Mouse (Mus musculus): ENCODE measurements around the gene Abcb6.

The Abcb6 gene

DNA sequence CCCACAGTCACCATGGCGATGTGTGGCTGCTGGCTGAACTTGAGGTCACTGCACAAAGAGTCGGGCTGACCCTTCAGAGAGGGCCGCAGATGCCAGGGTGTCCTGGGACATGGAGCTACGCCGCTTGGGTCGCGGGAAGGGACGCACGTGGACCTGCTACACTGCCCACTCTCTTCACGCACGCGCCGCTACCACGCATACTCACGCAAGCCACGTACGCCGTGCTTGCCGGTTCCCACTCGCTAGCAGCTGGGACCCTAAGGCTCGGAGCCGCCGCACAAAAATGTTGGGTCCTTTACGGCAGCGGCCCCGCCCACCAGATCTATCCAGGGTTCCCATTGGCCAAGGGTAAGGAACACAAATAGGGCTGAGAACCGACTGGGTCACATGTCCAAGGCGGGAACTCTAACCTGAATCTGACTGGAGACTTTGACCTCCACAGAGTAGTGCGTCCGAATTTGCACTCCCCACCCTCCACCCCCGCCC, at the start of gene Abcb6:
Gene Abcb6, minus strand, starts transcription at position 288 of the 486 bp plus-strand sequence.
- in situ Hi-C loops (cut with MboI; ENCODE audit: low sequenced_read_pairs), result no loop called here

DNA sequence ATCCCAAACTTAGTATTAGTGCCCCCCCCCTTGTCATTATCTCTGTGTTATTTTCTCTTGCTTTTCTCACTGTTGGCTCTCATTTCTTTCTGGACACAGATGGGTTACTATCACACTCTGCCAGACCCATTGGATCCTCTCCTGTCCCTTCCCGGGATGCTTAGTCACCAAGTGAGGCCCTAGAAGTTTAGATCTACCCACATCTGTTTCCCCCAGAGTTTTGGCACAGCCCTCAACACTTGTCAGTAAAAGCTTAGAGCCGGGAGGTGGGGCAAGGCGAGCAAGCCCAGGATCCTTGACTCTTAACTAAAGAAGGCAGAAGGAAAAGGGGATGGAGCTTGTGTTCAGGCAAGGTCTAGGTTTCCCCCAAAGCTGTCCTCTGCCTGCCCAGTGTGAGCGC, 49.0 kb upstream of the Abcb6 start:
- in situ Hi-C loops (cut with MboI; ENCODE audit: low sequenced_read_pairs), result no loop called here

DNA sequence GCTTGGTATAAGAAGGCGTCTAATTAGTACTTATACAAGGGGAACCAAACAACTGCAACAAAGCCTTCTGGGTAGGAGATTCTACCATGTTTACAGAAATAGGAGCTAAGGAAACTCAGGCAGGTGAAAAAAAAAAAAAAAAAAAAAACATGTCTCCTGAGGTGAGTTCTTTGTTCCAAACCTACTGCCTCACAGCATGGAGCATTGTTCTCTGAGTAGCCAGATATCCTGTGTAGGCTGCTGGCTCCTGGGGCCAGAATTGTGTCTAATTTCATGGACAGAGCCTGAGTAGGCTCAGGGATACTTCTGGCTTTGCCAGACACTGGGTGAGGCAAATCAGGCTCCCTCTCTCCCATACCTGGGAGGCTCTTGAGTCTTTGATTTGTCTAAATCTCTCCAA, 47.5 kb upstream of the Abcb6 start:
- in situ Hi-C loops (cut with MboI; ENCODE audit: low sequenced_read_pairs), result no loop called here

DNA sequence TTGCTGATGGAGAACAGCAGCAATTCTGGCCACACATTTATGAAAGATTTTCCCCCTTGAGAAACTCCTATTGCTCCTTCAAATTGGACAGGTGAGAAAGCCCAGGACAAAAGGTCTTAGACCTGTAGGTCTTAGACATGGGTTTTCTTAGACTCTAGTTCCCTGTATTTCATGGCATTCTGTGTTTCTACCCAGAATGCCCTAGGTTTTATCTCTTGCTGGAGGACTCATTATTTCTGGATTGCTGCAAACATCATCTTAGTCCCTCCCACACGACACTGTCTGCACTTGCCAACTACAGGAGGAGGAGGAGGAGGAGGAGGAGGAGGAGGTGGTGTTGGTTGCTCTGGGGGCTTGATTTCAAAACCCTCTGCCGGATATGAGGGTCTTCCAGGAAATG, 45.9 kb upstream of the Abcb6 start:
- in situ Hi-C loops (cut with MboI; ENCODE audit: low sequenced_read_pairs), result no loop called here

GRCm38 (mm10) chr1:75225473-75225872, 45.3 kb upstream of the Abcb6 start:
- in situ Hi-C loops (cut with MboI; ENCODE audit: low sequenced_read_pairs), result no loop called here

- in situ Hi-C loops (cut with MboI; ENCODE audit: low sequenced_read_pairs), result no loop called here
These were observed 43.3 kb upstream of the Abcb6 start for GRCm38 (mm10) chr1:75223532-75223931.

GRCm38 (mm10) chr1:75222926-75223325, 42.7 kb upstream of the Abcb6 start:
- in situ Hi-C loops (cut with MboI; ENCODE audit: low sequenced_read_pairs), result no loop called here

DNA sequence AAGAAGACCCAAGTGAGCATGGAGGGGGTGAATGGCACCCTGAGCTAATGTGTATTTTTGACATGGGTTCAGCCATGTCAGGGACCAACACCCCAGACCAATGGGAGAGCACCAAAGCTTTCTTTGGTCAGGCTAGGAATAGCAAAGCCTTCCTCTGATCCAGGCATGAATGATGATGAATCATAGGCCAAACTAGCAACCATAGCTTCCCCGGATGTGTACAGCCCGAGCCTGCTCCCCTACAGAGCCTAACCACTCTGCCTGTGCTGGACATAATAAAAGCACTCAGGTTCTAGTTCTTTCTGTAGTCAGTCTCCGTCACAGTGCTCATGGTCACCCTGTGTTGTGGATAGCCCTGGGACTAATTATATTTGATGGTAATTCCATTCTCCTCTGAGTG, 41.3 kb upstream of the Abcb6 start:
- in situ Hi-C loops (cut with MboI; ENCODE audit: low sequenced_read_pairs), result no loop called here

- in situ Hi-C loops (cut with MboI; ENCODE audit: low sequenced_read_pairs), result no loop called here
These were observed 39.3 kb upstream of the Abcb6 start, which contains the start of gene Tuba4a for GRCm38 (mm10) chr1:75219531-75219930. Gene Tuba4a (minus strand): TSS chr1:75219865.

DNA sequence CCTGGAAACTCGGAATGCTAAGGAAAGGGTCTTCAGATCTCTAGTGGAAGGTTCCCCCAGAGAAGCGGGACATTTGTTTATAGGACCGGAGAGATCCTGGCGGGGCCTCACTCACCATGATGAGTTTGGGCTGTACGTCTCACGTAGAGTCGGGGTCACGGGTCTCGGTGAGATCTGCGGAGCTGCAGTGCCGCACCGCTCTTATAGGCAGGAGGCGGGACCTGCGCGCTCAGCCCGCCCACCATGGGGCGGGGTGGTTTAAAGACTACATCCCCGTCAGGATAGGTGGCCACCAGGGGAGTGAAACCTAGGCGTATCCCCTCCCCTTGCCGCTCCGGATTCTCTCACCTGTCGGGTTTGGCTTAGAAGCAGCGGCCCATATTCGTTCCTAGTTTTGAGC, 38.9 kb upstream of the Abcb6 start:
- in situ Hi-C loops (cut with MboI; ENCODE audit: low sequenced_read_pairs), result no loop called here

DNA sequence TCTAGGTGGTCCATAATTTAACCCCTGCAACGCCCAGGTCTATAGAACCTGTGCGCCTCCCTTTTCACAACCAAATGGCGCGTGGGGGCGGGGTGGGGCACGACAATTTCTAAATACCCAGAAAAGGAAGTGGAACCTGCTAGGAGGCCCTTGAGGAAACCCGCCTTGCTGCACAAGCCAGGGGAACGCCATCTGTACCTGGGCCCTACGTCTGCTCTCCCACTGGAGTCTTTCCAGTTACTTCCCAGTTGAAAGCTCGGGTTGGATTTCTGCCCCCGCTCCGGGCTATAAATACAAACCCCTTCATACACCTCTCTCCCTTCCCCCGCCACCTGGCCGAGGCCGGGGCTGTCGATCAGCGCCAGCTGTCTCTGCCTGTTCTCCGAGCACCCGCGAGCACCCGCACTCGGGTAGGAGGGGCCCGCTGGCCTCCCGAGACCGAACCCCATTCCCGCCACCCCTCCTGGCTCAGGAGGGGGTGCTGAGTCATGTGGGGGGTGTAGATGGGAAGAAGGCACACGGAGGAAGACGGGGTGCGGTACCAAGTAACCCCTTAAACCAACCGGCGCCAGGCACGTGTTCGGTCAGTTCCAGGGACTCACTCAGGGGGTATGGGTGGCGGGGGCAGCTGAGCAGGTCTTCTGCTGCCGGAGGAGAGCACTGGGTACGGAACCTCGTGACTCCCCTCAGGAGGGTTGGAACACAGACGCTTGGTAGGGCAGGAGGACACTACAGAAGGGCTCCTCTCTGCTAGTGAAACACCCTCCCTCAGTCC, 38.2 kb upstream of the Abcb6 start:
- in situ Hi-C loops (cut with MboI; ENCODE audit: low sequenced_read_pairs), result no loop called here

DNA sequence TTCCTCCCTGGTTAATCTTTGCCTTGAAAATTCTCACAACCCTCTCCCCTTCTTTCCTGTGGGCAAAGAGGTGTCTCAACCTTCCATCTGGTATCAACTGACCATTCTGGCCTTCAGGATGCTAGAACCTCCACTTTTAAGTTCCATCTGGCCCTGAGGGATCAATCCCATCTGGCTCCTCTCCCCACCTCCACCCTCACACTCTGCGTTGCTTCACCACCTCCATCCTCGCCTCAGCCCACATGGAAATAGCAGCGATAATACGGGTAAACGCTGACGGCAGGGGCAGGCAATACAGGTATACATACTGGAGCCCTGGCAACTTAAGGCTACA, 37.7 kb upstream of the Abcb6 start:
- in situ Hi-C loops (cut with MboI; ENCODE audit: low sequenced_read_pairs), result no loop called here

- in situ Hi-C loops (cut with MboI; ENCODE audit: low sequenced_read_pairs), result no loop called here
These were observed 36.8 kb upstream of the Abcb6 start for GRCm38 (mm10) chr1:75216797-75217585.

- in situ Hi-C loops (cut with MboI; ENCODE audit: low sequenced_read_pairs), result no loop called here
These were observed 35.6 kb upstream of the Abcb6 start for GRCm38 (mm10) chr1:75215785-75216184.

- in situ Hi-C loops (cut with MboI; ENCODE audit: low sequenced_read_pairs), result no loop called here
These were observed 34.7 kb upstream of the Abcb6 start for GRCm38 (mm10) chr1:75214886-75215285.

GRCm38 (mm10) chr1:75214442-75214841, 34.2 kb upstream of the Abcb6 start:
- in situ Hi-C loops (cut with MboI; ENCODE audit: low sequenced_read_pairs), result no loop called here

DNA sequence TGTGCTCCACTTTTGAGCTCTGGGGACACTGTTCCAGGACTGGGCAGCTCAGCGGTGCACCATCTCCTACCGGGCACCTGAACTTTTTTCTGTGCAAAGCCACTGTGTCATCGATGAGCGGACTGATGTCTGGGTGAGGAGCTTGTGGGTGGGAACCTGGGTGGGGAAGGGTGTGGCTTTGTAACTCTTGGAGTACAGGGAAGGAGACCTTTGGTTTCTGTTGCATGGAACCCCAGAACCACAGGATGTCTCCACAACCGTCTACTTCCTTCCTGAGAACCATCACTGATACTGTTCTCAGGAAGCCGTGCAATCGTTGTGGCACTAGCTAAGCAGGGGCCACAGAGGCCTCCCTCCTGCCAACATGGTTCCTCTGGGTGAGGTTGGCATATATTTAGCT, 32.9 kb upstream of the Abcb6 start:
- in situ Hi-C loops (cut with MboI; ENCODE audit: low sequenced_read_pairs), result no loop called here

DNA sequence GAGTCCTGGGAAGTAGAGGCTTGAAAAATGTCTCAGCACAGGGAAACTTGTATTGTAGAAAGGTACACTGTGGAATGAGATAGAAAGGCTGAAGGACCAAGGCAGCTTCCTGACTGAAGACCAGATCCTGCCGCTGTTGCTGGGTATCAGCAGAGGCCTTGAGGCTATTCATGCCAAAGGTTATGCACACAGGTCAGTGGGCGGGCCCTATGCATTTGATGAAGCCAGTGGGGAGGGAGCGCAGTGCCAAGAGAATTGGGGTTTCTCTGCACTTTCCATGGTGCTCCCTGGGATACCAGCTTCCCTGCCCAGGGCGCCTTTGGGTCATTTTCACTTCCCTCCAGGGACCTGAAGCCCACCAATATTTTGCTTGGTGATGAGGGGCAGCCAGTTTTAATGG, 32.4 kb upstream of the Abcb6 start:
- in situ Hi-C loops (cut with MboI; ENCODE audit: low sequenced_read_pairs), result no loop called here

DNA sequence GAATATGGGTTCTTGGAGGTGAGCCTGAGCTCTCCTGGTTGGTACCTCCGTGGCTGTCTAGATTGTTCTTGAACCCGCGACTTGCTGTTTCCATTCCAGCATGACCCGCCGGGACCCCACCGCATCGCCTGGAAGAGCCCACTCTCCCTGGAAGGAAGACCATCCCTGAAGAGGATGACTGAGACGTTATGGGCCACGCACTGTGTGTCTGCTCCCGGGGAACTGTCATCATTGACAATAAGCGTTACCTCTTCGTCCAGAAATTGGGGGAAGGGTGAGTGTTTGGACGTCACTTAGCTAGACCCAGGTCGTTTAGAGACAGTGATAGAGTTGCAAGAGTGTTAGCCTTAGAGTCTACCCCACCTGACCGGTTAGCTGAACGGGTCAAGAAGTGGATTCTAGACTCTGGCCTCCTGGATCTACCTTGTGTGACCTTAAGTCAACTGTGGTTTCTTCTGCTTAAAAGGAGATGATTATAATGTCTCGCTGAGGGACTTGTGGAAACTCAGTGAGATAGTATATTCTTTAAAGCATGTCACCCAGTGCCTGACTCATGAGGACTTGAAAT, 31.0 kb upstream of the Abcb6 start:
- in situ Hi-C loops (cut with MboI; ENCODE audit: low sequenced_read_pairs), result no loop called here

GRCm38 (mm10) chr1:75210136-75211087, 30.2 kb upstream of the Abcb6 start, which contains the start of the genes Glb1l and Stk16:
Gene Glb1l (minus strand): TSS chr1:75210813.
Gene Stk16 (plus strand): TSS chr1:75210838.
- in situ Hi-C loops (cut with MboI; ENCODE audit: low sequenced_read_pairs), result no loop called here

Measured in CH12F3 (cell line).